Mouse (Mus musculus) testis, adult 2 months (tissue): ENCODE results near the gene Ifnar1.

Experiments
- CTCF ChIP-seq: fragments of 200-500 bp; IDR thresholded peaks from 2 replicates; pipeline ENCODE4 v1.5.1; 2012; ENCODE audit warnings: low read depth, mild to moderate bottlenecking, inconsistent platforms, low read length, moderate library complexity; ENCODE audit not compliant: control insufficient read depth, insufficient read depth, insufficient replicate concordance
- POLR2A ChIP-seq: fragments of 200-500 bp; IDR thresholded peaks from 2 replicates; pipeline ENCODE4 v1.6.1; 2012; ENCODE audit warnings: low read depth, mild to moderate bottlenecking, inconsistent platforms, low read length, moderate library complexity; ENCODE audit not compliant: control insufficient read depth

GRCm38 (mm10) chr16:91545597-91546281 is 60.7 kb downstream of the Ifnar1 start:
- TF ChIP-seq POLR2A (no peak), CTCF (no peak)
